Mouse (Mus musculus) kidney, adult 2 months (tissue): Measurements from ENCODE around the gene Ran.

ENCODE experiments used
- CTCF ChIP-seq: fragments of 200-500 bp; conservative IDR thresholded peaks from 2 replicates; pipeline ENCODE4 v1.5.1; 2011; ENCODE audit warnings: low read depth, mild to moderate bottlenecking, control low read depth, low read length, moderate library complexity, mixed read lengths; ENCODE audit not compliant: insufficient read depth, insufficient read length
- POLR2A ChIP-seq: fragments of 200-500 bp; IDR thresholded peaks from one replicate; pipeline ENCODE4 v1.6.1; 2011; ENCODE audit warnings: low read depth, low read length, control low read depth

GRCm38 (mm10) chr5:129054675-129055284 lies 34.9 kb downstream of the Ran start:
- TF ChIP-seq CTCF (no peak), POLR2A (no peak)
